Mouse (Mus musculus): Measurements from ENCODE around the gene Tnik. TPM values are rescaled to one million over a fixed set of nuclear protein-coding genes. Genes with fewer than 3 reads are reported as not detected.

Tnik gene
- polyA plus RNA-seq, 1 experiment from 2014 or later, result 55.7 TPM

- Histone ChIP-seq H3K27ac (ENCODE audit: low read depth, low read length) (no peak overlapping the region), H3K4me1 (ENCODE audit: control insufficient read depth, insufficient read depth, low read length) (peaks cover 2% of the 10 kb centered on the region; the same call in 1 of the 2 replicates), H3K27me3 (replicated peaks; ENCODE audit: control insufficient read depth, insufficient read depth, low read length) (no peaks in the 10 kb centered on the region), H3K36me3 (ENCODE audit: control insufficient read depth, insufficient read depth, low read length) (no peaks in the 10 kb centered on the region), H3K9me3 (replicated peaks; ENCODE audit: control insufficient read depth, low read length) (no peaks in the 10 kb centered on the region), H3K9ac (ENCODE audit: low read length) (no peak overlapping the region), H3K4me3 (ENCODE audit: low read depth, low read length) (no peak overlapping the region), H3K4me2 (ENCODE audit: low read length) (no peak overlapping the region)
- 95% methylated on average over 4 of the region's 4 CpGs for WGBS
- DNase-seq (ENCODE audit: low spot score) (no peak), ATAC-seq (no peak)
Observed at GRCm38 (mm10) chr3:28274763-28275162, 11.7 kb downstream of the Tnik start.

- Histone ChIP-seq H3K4me2 (ENCODE audit: low read length) (no peak overlapping the region), H3K27me3 (replicated peaks; ENCODE audit: control insufficient read depth, insufficient read depth, low read length) (no peaks in the 10 kb centered on the region), H3K9me3 (replicated peaks; ENCODE audit: control insufficient read depth, low read length) (no peaks in the 10 kb centered on the region), H3K4me3 (ENCODE audit: low read depth, low read length) (no peak overlapping the region), H3K36me3 (ENCODE audit: control insufficient read depth, insufficient read depth, low read length) (no peaks in the 10 kb centered on the region), H3K27ac (ENCODE audit: low read depth, low read length) (no peak overlapping the region), H3K4me1 (ENCODE audit: control insufficient read depth, insufficient read depth, low read length) (no peaks in the 10 kb centered on the region), H3K9ac (ENCODE audit: low read length) (no peak overlapping the region)
- ATAC-seq, result no peak
- DNase-seq (ENCODE audit: low spot score), result no peak
- WGBS, result 72% methylated on average over 1 of the region's 1 CpGs
Observed at GRCm38 (mm10) chr3:28289693-28290092, 26.7 kb downstream of the Tnik start.

- H3K9me3 ChIP-seq (replicated peaks; ENCODE audit: control insufficient read depth, low read length), result no peaks in the 10 kb centered on the region
- H3K27me3 ChIP-seq (replicated peaks; ENCODE audit: control insufficient read depth, insufficient read depth, low read length), result no peaks in the 10 kb centered on the region
- no peaks in the 10 kb centered on the region for H3K4me1 ChIP-seq (ENCODE audit: control insufficient read depth, insufficient read depth, low read length)
- H3K4me3 ChIP-seq (ENCODE audit: low read depth, low read length), result no peak overlapping the region
- no peaks in the 10 kb centered on the region for H3K36me3 ChIP-seq (ENCODE audit: control insufficient read depth, insufficient read depth, low read length)
- 94% methylated on average over 4 of the region's 4 CpGs for WGBS
- H3K9ac ChIP-seq (ENCODE audit: low read length), result no peak overlapping the region
- H3K4me2 ChIP-seq (ENCODE audit: low read length), result no peak overlapping the region
- H3K27ac ChIP-seq (ENCODE audit: low read depth, low read length), result no peak overlapping the region
- no peak for DNase-seq (ENCODE audit: low spot score)
- ATAC-seq, result no peak
Observed at GRCm38 (mm10) chr3:28301378-28301777, 38.4 kb downstream of the Tnik start.

GRCm38 (mm10) chr3:28303915-28304314, 40.9 kb downstream of the Tnik start:
- H3K9ac ChIP-seq (ENCODE audit: low read length), result no peak overlapping the region
- 92% methylated on average over 5 of the region's 5 CpGs for WGBS
- ATAC-seq, result no peak

GRCm38 (mm10) chr3:28306852-28307251, 43.8 kb downstream of the Tnik start:
- H3K27ac ChIP-seq (ENCODE audit: low read depth, low read length), result no peak overlapping the region
- no peak overlapping the region for H3K4me3 ChIP-seq (ENCODE audit: low read depth, low read length)
- DNase-seq (ENCODE audit: low spot score), result no peak
- no peak overlapping the region for H3K9ac ChIP-seq (ENCODE audit: low read length)
- no peak for ATAC-seq
- 92% methylated on average over 3 of the region's 3 CpGs for WGBS
- H3K4me2 ChIP-seq (ENCODE audit: low read length), result no peak overlapping the region
- no peaks in the 10 kb centered on the region for H3K36me3 ChIP-seq (ENCODE audit: control insufficient read depth, insufficient read depth, low read length)
- H3K27me3 ChIP-seq (replicated peaks; ENCODE audit: control insufficient read depth, insufficient read depth, low read length), result no peaks in the 10 kb centered on the region
- H3K4me1 ChIP-seq (ENCODE audit: control insufficient read depth, insufficient read depth, low read length), result no peaks in the 10 kb centered on the region
- no peaks in the 10 kb centered on the region for H3K9me3 ChIP-seq (replicated peaks; ENCODE audit: control insufficient read depth, low read length)

More at GRCm38 (mm10) chr3:28303915-28304314, 40.9 kb downstream of the Tnik start:
- H3K4me3 ChIP-seq (ENCODE audit: low read depth, low read length), result no peak overlapping the region
- H3K27me3 ChIP-seq (replicated peaks; ENCODE audit: control insufficient read depth, insufficient read depth, low read length), result no peaks in the 10 kb centered on the region
- no peak for DNase-seq (ENCODE audit: low spot score)
- no peak overlapping the region for H3K4me2 ChIP-seq (ENCODE audit: low read length)
- H3K27ac ChIP-seq (ENCODE audit: low read depth, low read length), result no peak overlapping the region
- no peaks in the 10 kb centered on the region for H3K9me3 ChIP-seq (replicated peaks; ENCODE audit: control insufficient read depth, low read length)
- no peaks in the 10 kb centered on the region for H3K36me3 ChIP-seq (ENCODE audit: control insufficient read depth, insufficient read depth, low read length)
- no peaks in the 10 kb centered on the region for H3K4me1 ChIP-seq (ENCODE audit: control insufficient read depth, insufficient read depth, low read length)

GRCm38 (mm10) chr3:28314438-28314837, 51.4 kb downstream of the Tnik start:
- Histone ChIP-seq H3K27ac (ENCODE audit: low read depth, low read length) (no peak overlapping the region), H3K9me3 (replicated peaks; ENCODE audit: control insufficient read depth, low read length) (no peaks in the 10 kb centered on the region), H3K27me3 (replicated peaks; ENCODE audit: control insufficient read depth, insufficient read depth, low read length) (no peaks in the 10 kb centered on the region), H3K36me3 (ENCODE audit: control insufficient read depth, insufficient read depth, low read length) (no peaks in the 10 kb centered on the region), H3K4me2 (ENCODE audit: low read length) (no peak overlapping the region), H3K4me3 (ENCODE audit: low read depth, low read length) (no peak overlapping the region), H3K4me1 (ENCODE audit: control insufficient read depth, insufficient read depth, low read length) (no peaks in the 10 kb centered on the region), H3K9ac (ENCODE audit: low read length) (no peak overlapping the region)
- no peak for ATAC-seq
- 94% methylated on average over 2 of the region's 2 CpGs for WGBS
- no peak for DNase-seq (ENCODE audit: low spot score)

GRCm38 (mm10) chr3:28317339-28317738, 54.3 kb downstream of the Tnik start:
- no peaks in the 10 kb centered on the region for H3K9me3 ChIP-seq (replicated peaks; ENCODE audit: control insufficient read depth, low read length)
- DNase-seq (ENCODE audit: low spot score) (no peak), ATAC-seq (no peak)
- H3K27ac ChIP-seq (ENCODE audit: low read depth, low read length), result no peak overlapping the region
- H3K4me1 ChIP-seq (ENCODE audit: control insufficient read depth, insufficient read depth, low read length), result no peaks in the 10 kb centered on the region
- H3K9ac ChIP-seq (ENCODE audit: low read length), result no peak overlapping the region
- H3K4me3 ChIP-seq (ENCODE audit: low read depth, low read length), result no peak overlapping the region
- no peaks in the 10 kb centered on the region for H3K27me3 ChIP-seq (replicated peaks; ENCODE audit: control insufficient read depth, insufficient read depth, low read length)
- H3K4me2 ChIP-seq (ENCODE audit: low read length), result no peak overlapping the region
- no peaks in the 10 kb centered on the region for H3K36me3 ChIP-seq (ENCODE audit: control insufficient read depth, insufficient read depth, low read length)
- WGBS, result 77% methylated on average over 1 of the region's 1 CpGs

GRCm38 (mm10) chr3:28321635-28322034, 58.6 kb downstream of the Tnik start:
- no peaks in the 10 kb centered on the region for H3K4me1 ChIP-seq (ENCODE audit: control insufficient read depth, insufficient read depth, low read length)
- ATAC-seq (no peak), DNase-seq (ENCODE audit: low spot score) (no peak)
- no peak overlapping the region for H3K27ac ChIP-seq (ENCODE audit: low read depth, low read length)
- H3K27me3 ChIP-seq (replicated peaks; ENCODE audit: control insufficient read depth, insufficient read depth, low read length), result no peaks in the 10 kb centered on the region
- H3K9me3 ChIP-seq (replicated peaks; ENCODE audit: control insufficient read depth, low read length), result no peaks in the 10 kb centered on the region
- H3K36me3 ChIP-seq (ENCODE audit: control insufficient read depth, insufficient read depth, low read length), result no peaks in the 10 kb centered on the region
- WGBS, result 91% methylated on average over 8 of the region's 8 CpGs
- no peak overlapping the region for H3K9ac ChIP-seq (ENCODE audit: low read length)
- no peak overlapping the region for H3K4me2 ChIP-seq (ENCODE audit: low read length)
- no peak overlapping the region for H3K4me3 ChIP-seq (ENCODE audit: low read depth, low read length)

- no peak for ATAC-seq
- WGBS, result 92% methylated on average over 8 of the region's 8 CpGs
- Histone ChIP-seq H3K9ac (ENCODE audit: low read length) (no peak overlapping the region), H3K27me3 (replicated peaks; ENCODE audit: control insufficient read depth, insufficient read depth, low read length) (no peaks in the 10 kb centered on the region), H3K4me3 (ENCODE audit: low read depth, low read length) (no peak overlapping the region), H3K36me3 (ENCODE audit: control insufficient read depth, insufficient read depth, low read length) (no peaks in the 10 kb centered on the region), H3K4me2 (ENCODE audit: low read length) (no peak overlapping the region), H3K9me3 (replicated peaks; ENCODE audit: control insufficient read depth, low read length) (no peaks in the 10 kb centered on the region), H3K27ac (ENCODE audit: low read depth, low read length) (no peak overlapping the region), H3K4me1 (ENCODE audit: control insufficient read depth, insufficient read depth, low read length) (no peaks in the 10 kb centered on the region)
- no peak for DNase-seq (ENCODE audit: low spot score)
Observed at GRCm38 (mm10) chr3:28325613-28326233, 62.7 kb downstream of the Tnik start.
